Mouse (Mus musculus): ENCODE measurements around the gene Fdps.

- TF ChIP-seq EP300 (IDR thresholded peaks at IDR 0.05; ENCODE audit: low read depth) (no peak), CTCF (IDR thresholded peaks at IDR 0.05; ENCODE audit: low read depth) (no peak)
Observed at GRCm38 (mm10) chr3:89058361-89058760, 43.4 kb downstream of the Fdps start.

Data from heart, postnatal 0 days (tissue).